Mouse (Mus musculus) B cell, adult 67 days (primary cell): ENCODE measurements around the gene Gm13043. TPM values are rescaled to one million over a fixed set of nuclear protein-coding genes. Genes with fewer than 3 reads are reported as not detected.

Source experiments
- total RNA-seq, 2 experiments: library from RNA; stranded (reverse); gene quantifications; 4 replicates each; pipeline ENCODE4 v1.2.4; 2023

Gene Gm13043
- total RNA-seq: not detected

DNA sequence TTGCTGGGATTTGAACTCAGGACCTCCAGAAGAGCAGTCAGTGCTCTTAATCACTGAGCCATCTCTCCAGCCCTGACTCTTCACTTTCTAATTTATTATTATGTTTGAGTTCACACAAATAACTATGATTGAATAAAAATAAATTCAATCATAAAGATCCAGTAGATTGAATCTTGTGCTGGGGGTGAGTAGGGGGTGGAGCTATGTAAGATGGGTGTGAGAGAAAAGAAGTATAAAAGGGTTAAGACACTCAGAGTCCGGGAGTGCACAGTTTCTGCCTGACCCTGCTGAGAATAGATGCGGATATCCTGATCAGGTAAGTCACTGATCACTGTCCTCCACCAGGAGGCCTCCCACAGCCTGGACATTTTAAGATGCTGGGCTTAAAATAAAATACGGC, at the start of gene Gm13043:
Gene Gm13043 (plus strand): TSS at position 301 of the 400 bp plus-strand sequence.

DNA sequence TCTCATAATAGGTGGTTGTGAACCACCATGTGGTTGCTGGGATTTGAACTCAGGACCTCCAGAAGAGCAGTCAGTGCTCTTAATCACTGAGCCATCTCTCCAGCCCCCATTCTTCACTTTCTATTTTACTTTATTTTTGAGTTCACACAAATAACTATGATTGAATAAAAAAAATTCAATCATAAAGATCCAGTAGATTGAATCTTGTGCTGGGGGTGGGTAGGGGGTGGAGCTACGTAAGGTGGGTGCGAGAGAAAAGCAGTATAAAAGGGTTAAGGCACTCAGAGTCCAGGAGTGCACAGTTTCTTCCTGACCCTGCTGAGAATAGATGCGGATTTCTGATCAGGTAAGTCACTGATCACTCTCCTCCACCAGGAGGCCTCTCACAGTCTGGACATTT, 24.5 kb downstream of the Gm13043 start, which contains the start of gene Gm13040:
Gene Gm13040 (plus strand): TSS at position 301 of the 400 bp plus-strand sequence.

DNA sequence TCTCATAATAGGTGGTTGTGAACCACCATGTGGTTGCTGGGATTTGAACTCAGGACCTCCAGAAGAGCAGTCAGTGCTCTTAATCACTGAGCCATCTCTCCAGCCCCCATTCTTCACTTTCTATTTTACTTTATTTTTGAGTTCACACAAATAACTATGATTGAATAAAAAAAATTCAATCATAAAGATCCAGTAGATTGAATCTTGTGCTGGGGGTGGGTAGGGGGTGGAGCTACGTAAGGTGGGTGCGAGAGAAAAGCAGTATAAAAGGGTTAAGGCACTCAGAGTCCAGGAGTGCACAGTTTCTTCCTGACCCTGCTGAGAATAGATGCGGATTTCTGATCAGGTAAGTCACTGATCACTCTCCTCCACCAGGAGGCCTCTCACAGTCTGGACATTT, 40.3 kb downstream of the Gm13043 start, which contains the start of the genes BC080695 and Gm13057:
Gene BC080695 (plus strand): TSS at position 301 of the 400 bp plus-strand sequence.
Gene Gm13057 (plus strand): TSS at position 310 of the 400 bp plus-strand sequence.

Other genes with a start within 250 kb of the Gm13043 start
- gene Pdpn, start 211.8 kb upstream of the Gm13043 start, total RNA-seq: not detected
- gene Lrrc38, start 161.6 kb upstream of the Gm13043 start, total RNA-seq: not detected
- gene Pramel1, start 116.9 kb upstream of the Gm13043 start, total RNA-seq: not detected
- 10 to 100 TPM; 52.8 to 60.6 TPM for gene Pramef8, start 98.9 kb upstream of the Gm13043 start, total RNA-seq
- not detected for gene Oog4, start 61.0 kb upstream of the Gm13043 start, total RNA-seq
- not detected for gene Gm13040, start 24.6 kb downstream of the Gm13043 start, total RNA-seq
- gene BC080695, start 40.4 kb downstream of the Gm13043 start, total RNA-seq: not detected
- gene Gm13057, start 40.4 kb downstream of the Gm13043 start, total RNA-seq: not detected
- not detected for gene Gm13083, start 103.7 kb downstream of the Gm13043 start, total RNA-seq
- not detected for gene Gm13088, start 145.9 kb downstream of the Gm13043 start, total RNA-seq
- not detected for gene Gm13089, start 191.4 kb downstream of the Gm13043 start, total RNA-seq
- gene Gm13078, start 208.1 kb downstream of the Gm13043 start, total RNA-seq: not detected